Mouse (Mus musculus): ENCODE data around the gene Slc36a3. TPM values are rescaled to one million over a fixed set of nuclear protein-coding genes. Genes with fewer than 3 reads are reported as not detected.

Slc36a3 gene
- polyA plus RNA-seq, 1 experiment = 0.18 TPM

- Histone ChIP-seq H3K36me3 (ENCODE audit: control insufficient read depth, insufficient read depth, low read length) (no peaks in the 10 kb centered on the region), H3K27me3 (ENCODE audit: control insufficient read depth, insufficient read depth, low read length) (peaks cover 4% of the 10 kb centered on the region; the same call in 1 of the 2 replicates), H3K4me3 (ENCODE audit: low read depth, low read length) (no peak overlapping the region), H3K4me1 (ENCODE audit: control insufficient read depth, insufficient read depth, insufficient read length, low read length) (no peaks in the 10 kb centered on the region), H3K27ac (ENCODE audit: insufficient read depth, low read depth, low read length) (no peak overlapping the region)
- TF ChIP-seq CTCF (IDR thresholded peaks at IDR 0.05; ENCODE audit: extremely low read depth, insufficient read length, insufficient replicate concordance, low read depth, low read length) (no peak), POLR2A (IDR thresholded peaks at IDR 0.05; ENCODE audit: low read depth, low read length) (no peak)
- 82% methylated on average over 7 of the region's 7 CpGs for WGBS
Measured at GRCm38 (mm10) chr11:55165748-55166147, 14.2 kb upstream of the Slc36a3 start.

- no peak for TF ChIP-seq POLR2A (IDR thresholded peaks at IDR 0.05; ENCODE audit: low read depth, low read length)
- peak; percentile 46; the same call in 1 of the 2 replicates for TF ChIP-seq CTCF (IDR thresholded peaks at IDR 0.05; ENCODE audit: extremely low read depth, insufficient read length, insufficient replicate concordance, low read depth, low read length)
- Histone ChIP-seq H3K27ac (ENCODE audit: insufficient read depth, low read depth, low read length) (no peak overlapping the region), H3K4me1 (ENCODE audit: control insufficient read depth, insufficient read depth, insufficient read length, low read length) (no peaks in the 10 kb centered on the region), H3K4me3 (ENCODE audit: low read depth, low read length) (no peak overlapping the region), H3K36me3 (ENCODE audit: control insufficient read depth, insufficient read depth, low read length) (no peaks in the 10 kb centered on the region), H3K27me3 (ENCODE audit: control insufficient read depth, insufficient read depth, low read length) (peaks cover 4% of the 10 kb centered on the region; the same call in 1 of the 2 replicates)
- WGBS = 39% methylated on average over 3 of the region's 3 CpGs
Measured at GRCm38 (mm10) chr11:55164723-55165122, 13.2 kb upstream of the Slc36a3 start.

DNA sequence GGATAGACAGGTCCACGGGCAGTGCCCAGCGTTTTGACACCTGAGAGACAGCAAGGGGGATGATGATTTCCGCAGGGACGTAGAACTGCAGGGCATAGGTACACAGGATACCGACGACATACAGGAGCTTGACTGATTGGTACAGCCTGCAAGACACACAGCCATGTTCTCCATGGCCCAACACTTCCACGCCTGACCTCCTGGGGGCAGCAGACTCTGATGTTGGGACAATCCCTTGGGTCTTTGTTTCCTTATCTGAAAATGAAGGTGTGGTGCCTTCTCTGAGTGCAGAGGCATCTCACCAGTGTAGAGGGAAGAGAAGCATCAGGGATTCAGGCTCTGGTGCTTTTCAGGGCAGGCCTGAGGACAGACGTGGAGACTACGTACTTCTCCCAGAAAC is 11.2 kb upstream of the Slc36a3 start:
- Histone ChIP-seq H3K36me3 (ENCODE audit: control insufficient read depth, insufficient read depth, low read length) (no peaks in the 10 kb centered on the region), H3K4me1 (ENCODE audit: control insufficient read depth, insufficient read depth, insufficient read length, low read length) (no peaks in the 10 kb centered on the region), H3K4me3 (ENCODE audit: low read depth, low read length) (no peak overlapping the region), H3K27me3 (ENCODE audit: control insufficient read depth, insufficient read depth, low read length) (no peaks in the 10 kb centered on the region), H3K27ac (ENCODE audit: insufficient read depth, low read depth, low read length) (no peak overlapping the region)
- TF ChIP-seq CTCF (IDR thresholded peaks at IDR 0.05; ENCODE audit: extremely low read depth, insufficient read length, insufficient replicate concordance, low read depth, low read length) (peak; percentile 65; the same call in 1 of the 2 replicates), POLR2A (IDR thresholded peaks at IDR 0.05; ENCODE audit: low read depth, low read length) (no peak)
- 44% methylated on average over 9 of the region's 9 CpGs for WGBS

DNA sequence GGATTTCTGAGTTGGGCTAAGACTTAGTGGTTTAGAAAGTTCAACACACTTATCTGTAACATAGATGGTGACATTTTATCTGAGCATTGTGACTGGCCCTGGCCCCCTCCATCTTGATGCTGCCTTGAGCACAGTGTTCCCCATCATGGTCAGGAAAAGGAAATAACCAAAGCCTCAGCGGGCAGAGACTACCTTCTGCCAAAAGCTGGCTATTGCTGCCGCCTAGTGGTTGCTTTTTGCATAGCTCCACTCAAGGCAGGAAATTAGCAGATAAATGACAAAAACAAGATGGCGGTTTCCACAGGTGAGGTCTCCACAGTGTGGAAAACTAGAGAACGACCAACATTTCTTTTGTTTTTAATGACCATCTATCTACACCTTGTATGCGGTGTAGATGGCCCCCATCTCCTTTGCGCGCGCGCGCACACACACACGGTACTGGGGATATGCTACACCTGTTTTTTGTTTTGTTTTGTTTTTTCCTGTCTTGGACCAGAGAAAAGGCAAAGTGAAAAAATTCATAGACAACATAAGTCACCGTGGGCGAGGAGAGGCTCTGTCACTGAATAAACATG is 7.4 kb upstream of the Slc36a3 start:
- H3K27me3 ChIP-seq (ENCODE audit: control insufficient read depth, insufficient read depth, low read length) = no peaks in the 10 kb centered on the region
- H3K36me3 ChIP-seq (ENCODE audit: control insufficient read depth, insufficient read depth, low read length) = no peaks in the 10 kb centered on the region
- no peak overlapping the region for H3K27ac ChIP-seq (ENCODE audit: insufficient read depth, low read depth, low read length)
- H3K4me3 ChIP-seq (ENCODE audit: low read depth, low read length) = no peak overlapping the region
- no peak for TF ChIP-seq POLR2A (IDR thresholded peaks at IDR 0.05; ENCODE audit: low read depth, low read length)
- peak; percentile 91; the same call in 1 of the 2 replicates for TF ChIP-seq CTCF (IDR thresholded peaks at IDR 0.05; ENCODE audit: extremely low read depth, insufficient read length, insufficient replicate concordance, low read depth, low read length)
- no peaks in the 10 kb centered on the region for H3K4me1 ChIP-seq (ENCODE audit: control insufficient read depth, insufficient read depth, insufficient read length, low read length)
- 51% methylated on average over 13 of the region's 13 CpGs for WGBS

- 60% methylated on average over 6 of the region's 6 CpGs for WGBS
- Histone ChIP-seq H3K36me3 (ENCODE audit: control insufficient read depth, insufficient read depth, low read length) (no peaks in the 10 kb centered on the region), H3K4me3 (ENCODE audit: low read depth, low read length) (no peak overlapping the region), H3K27me3 (ENCODE audit: control insufficient read depth, insufficient read depth, low read length) (no peaks in the 10 kb centered on the region), H3K27ac (ENCODE audit: insufficient read depth, low read depth, low read length) (peak overlapping the region; percentile 20; the same call in 1 of the 2 replicates), H3K4me1 (ENCODE audit: control insufficient read depth, insufficient read depth, insufficient read length, low read length) (no peaks in the 10 kb centered on the region)
- TF ChIP-seq CTCF (IDR thresholded peaks at IDR 0.05; ENCODE audit: extremely low read depth, insufficient read length, insufficient replicate concordance, low read depth, low read length) (no peak), POLR2A (IDR thresholded peaks at IDR 0.05; ENCODE audit: low read depth, low read length) (no peak)
Measured at GRCm38 (mm10) chr11:55155070-55155421, 3.5 kb upstream of the Slc36a3 start.

GRCm38 (mm10) chr11:55154398-55155069 is 3.0 kb upstream of the Slc36a3 start:
- Histone ChIP-seq H3K4me3 (ENCODE audit: low read depth, low read length) (no peak overlapping the region), H3K27ac (ENCODE audit: insufficient read depth, low read depth, low read length) (peak overlapping the region; percentile 74), H3K36me3 (ENCODE audit: control insufficient read depth, insufficient read depth, low read length) (no peaks in the 10 kb centered on the region), H3K4me1 (ENCODE audit: control insufficient read depth, insufficient read depth, insufficient read length, low read length) (no peaks in the 10 kb centered on the region; the same call in 1 of the 2 replicates), H3K27me3 (ENCODE audit: control insufficient read depth, insufficient read depth, low read length) (no peaks in the 10 kb centered on the region)
- WGBS = 30% methylated on average over 3 of the region's 3 CpGs
- TF ChIP-seq CTCF (IDR thresholded peaks at IDR 0.05; ENCODE audit: extremely low read depth, insufficient read length, insufficient replicate concordance, low read depth, low read length) = no peak
- no peak for TF ChIP-seq POLR2A (IDR thresholded peaks at IDR 0.05; ENCODE audit: low read depth, low read length)

GRCm38 (mm10) chr11:55148461-55148860 is 3.0 kb downstream of the Slc36a3 start:
- Histone ChIP-seq H3K4me3 (ENCODE audit: low read depth, low read length) (no peak overlapping the region), H3K27ac (ENCODE audit: insufficient read depth, low read depth, low read length) (no peak overlapping the region), H3K27me3 (ENCODE audit: control insufficient read depth, insufficient read depth, low read length) (no peaks in the 10 kb centered on the region), H3K36me3 (ENCODE audit: control insufficient read depth, insufficient read depth, low read length) (no peaks in the 10 kb centered on the region), H3K4me1 (ENCODE audit: control insufficient read depth, insufficient read depth, insufficient read length, low read length) (no peaks in the 10 kb centered on the region; the same call in 1 of the 2 replicates)
- TF ChIP-seq CTCF (IDR thresholded peaks at IDR 0.05; ENCODE audit: extremely low read depth, insufficient read length, insufficient replicate concordance, low read depth, low read length) (no peak), POLR2A (IDR thresholded peaks at IDR 0.05; ENCODE audit: low read depth, low read length) (no peak)
- 69% methylated on average over 4 of the region's 4 CpGs for WGBS

Data from small intestine, adult 2 months (tissue).